Mouse (Mus musculus) A20 (cell line): ENCODE results near the gene Gbp7.
"Not testable (repeated sequence)": the region's sequence is repeated elsewhere in the genome, so short reads cannot be mapped to it uniquely, and the experiment has no call there.

Experiments used
- DNase-seq: peaks from one replicate; pipeline ENCODE4 v3.0.0-alpha.2; 2011; ENCODE audit warnings: low read depth, low spot score

Gene Gbp7

DNA sequence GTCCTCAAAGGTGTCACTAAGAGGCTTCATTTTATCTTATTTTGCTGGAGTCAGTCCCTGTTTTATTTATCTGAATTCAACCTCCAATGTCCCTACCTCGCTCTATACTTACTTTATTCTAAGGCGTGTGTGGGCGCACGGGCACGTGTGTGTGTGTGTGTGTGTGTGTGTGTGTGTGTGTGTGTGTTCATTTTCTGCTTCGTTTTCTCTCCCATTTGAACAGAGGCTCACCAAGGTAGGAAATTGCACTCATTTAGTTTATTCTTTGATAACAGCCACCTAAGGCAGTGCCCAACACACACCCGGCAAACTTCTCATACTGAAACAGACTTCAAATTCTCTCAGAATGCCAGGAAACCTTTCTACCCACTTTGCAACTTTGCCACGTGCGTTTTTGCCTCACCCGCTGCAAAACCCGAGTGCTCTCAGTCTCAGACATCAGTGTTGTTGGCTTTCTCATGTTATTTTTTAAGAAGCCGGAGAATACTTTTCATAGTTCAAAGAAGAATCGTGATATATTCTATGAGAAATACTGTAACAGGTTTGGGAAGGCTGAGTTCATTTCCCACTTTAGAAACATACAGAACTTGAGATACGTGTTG, 31.0 kb downstream of the Gbp7 start:
- DNase-seq = no peak

DNA sequence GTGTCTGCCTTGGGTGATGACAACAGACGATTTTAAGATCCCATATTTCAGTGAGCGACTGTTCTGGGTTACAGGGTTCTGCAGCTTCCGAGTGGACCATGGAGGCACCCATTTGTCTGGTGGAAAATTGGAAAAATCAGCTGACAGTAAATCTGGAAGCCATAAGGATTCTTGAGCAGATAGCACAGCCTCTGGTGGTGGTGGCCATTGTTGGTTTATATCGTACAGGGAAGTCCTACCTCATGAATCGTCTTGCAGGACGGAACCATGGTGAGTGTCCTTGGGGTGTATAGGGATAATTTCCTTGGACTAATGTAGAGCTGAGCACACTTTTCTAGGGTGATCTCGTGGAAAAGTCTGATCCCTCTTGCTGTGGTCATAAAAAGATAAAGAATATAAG, 31.5 kb downstream of the Gbp7 start:
- no peak for DNase-seq

DNA sequence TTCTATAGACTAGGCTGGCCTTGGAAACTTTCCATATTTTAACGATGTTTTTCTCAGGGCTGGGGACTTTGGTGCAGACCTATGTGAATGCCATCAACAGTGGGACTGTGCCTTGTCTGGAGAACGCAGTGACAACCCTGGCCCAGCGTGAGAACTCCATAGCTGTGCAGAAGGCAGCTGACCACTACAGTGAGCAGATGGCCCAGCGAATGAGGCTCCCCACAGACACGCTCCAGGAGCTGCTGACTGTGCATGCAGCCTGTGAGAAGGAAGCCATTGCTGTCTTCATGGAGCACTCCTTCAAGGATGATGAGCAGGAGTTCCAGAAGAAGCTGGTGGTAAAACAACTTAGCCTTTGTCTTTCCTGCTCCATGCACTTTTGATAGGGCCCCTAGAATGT, 37.3 kb downstream of the Gbp7 start:
- not testable (repeated sequence) for DNase-seq

DNA sequence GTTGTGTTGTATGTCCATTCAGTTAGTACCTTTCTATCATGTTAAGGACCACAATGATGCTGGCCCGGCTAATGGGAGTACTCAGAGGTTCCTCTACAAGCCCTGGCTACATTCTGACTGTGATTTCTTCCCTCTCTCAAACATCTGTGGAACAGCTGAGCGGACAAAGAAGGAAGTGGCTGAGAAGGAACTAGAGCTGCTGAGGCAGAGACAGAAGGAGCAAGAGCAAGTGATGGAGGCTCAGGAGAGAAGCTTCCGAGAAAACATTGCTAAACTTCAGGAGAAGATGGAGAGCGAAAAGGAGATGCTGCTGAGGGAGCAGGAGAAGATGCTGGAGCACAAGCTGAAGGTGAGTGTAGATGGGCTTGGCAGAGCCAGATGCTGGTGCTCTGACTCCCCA, 40.6 kb downstream of the Gbp7 start:
- DNase-seq = no peak

DNA sequence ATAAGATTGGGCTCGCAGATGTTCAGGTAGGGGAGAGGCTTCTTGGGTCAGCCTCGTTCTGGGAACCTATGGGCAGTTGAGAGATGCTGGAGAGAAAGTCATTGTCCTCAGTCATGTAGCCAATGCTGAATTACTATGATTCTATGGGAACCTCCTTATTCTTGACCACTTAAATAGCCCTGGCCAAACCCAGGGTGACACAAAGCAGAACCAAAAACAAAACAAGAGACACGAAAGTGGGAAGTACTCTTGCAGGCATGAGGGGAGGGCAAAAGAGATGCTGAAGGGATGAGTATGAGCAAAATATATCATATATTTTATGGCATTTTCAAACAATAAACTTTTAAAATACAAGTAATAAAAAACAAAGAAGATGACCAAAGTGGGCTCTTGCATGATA, 47.0 kb downstream of the Gbp7 start:
- DNase-seq = peak; percentile 55

DNA sequence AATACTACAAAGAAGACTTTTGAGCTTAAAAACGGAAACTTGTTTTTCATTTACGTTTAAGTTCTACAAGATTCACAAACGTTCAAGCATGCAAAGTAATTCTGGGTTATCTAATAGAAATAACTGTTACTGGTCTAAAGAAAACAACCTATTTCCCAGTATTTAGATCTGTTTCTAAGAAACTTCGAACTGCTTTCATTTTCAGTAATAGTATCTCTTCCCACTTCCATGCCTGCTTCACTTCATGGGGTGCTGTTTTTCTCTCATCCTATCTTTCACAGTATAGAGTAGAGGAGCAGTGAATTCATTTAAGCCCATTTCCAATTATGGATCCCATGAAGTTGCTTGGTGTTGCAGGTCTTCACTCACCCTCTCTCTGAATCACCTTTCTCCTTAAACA, 48.2 kb downstream of the Gbp7 start:
- DNase-seq = no peak

DNA sequence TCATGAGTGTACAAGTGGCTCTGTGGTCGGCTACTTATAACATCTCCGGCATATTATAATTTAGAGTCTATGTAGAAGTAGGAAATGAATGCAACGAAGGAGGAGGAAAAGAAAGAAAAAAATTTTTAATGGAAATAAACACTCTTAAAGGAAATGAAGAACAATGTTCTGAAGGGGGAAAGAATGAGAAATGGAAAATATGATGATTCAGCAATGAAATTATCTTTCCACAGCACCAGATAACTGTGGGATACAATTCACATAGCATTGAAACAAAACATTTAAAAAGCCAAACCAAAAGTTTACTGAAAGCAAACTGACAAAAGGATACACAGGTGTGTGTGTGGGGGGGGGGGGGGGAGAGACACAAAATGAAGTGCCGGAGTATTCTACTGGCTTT, 52.9 kb downstream of the Gbp7 start:
- DNase-seq = no peak

DNA sequence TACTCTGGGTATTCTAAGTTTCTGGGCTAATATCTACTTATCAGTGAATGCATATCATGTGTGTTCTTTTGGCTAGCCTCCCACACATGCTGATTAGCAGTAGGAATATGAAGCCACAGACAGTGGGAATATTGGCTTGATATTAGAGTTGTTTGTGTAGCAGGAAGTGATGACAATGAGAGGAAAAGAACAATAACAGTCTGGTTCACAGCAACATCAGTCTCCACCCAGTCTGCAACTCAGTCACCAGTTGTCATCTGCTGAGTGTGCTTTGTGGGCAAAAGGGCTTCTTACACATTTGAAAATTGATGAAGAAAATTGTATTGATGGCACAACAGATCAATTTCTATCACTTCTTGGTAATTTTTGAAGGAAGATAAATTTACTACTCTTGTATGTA, 57.2 kb downstream of the Gbp7 start:
- no peak for DNase-seq

DNA sequence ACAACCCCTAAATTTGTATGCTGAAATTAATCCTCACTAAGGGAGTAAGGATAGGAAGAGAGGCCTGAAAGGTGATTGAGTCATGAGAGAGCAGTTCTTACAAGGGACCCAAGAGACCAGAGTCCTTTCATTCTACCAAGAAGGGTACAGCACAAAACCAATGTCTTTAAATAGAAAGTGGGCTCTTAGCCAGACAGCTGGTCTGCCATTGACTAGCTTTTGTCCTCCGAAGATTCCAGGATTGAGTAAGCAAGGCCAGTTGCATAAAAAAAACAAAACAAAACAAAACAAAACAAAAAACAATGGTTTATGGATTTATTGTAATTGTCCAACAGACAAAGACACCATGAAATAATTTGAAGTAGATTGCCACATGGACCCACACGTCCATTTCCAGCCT, 58.7 kb downstream of the Gbp7 start:
- DNase-seq = no peak

DNA sequence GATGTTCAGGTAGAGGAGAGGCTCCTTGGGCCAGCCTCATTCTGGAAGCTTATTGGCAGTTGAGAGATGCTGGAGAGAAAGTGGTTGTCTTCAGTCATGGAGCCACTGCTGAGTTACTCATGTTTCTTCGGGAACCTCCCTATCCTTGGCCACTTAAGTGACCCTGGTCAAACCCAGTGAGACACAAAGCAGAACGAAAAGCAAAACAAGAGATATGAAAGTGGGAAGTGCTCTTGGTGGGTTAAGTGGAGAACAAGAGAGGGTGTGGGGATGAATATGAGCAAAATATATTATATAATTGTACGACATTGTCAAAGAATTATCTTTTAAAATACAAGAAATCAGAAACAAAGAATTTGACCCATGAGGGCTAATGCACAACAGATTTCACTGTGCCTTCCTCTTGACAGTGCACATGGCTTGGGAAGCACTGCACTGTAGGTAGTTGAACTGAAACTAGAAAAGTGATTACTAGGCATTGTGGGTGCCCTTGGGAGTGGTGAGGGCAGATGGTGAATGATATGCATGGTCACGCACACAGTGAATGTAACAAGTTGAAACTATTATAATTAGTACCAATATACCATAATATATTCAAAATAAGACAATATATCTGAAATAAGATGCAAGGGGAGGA, 60.4 kb downstream of the Gbp7 start:
- peak; percentile 78 for DNase-seq

DNA sequence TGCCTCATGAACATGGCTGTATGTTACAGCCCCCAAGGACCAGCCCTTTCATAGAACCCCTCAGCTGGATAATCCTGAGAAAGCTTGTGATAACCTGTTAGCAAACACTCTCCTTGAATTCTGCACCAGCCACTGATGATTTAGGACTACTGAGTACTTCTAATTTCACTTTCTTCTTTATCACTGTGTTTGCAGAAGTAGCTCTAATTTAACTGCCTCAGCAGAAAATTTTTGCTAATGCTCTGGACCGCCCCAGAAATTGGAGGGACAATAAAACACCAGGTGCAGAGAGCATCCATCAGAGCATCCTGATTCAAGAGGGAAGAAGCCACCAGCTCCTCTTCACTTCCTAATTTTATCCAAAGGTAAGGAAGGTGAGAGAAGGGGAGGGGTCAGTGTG, 64.4 kb downstream of the Gbp7 start, which contains the start of gene Gbp2b:
Gene Gbp2b (plus strand): TSS at position 301 of the 400 bp plus-strand sequence.
- DNase-seq = peak; percentile 25

DNA sequence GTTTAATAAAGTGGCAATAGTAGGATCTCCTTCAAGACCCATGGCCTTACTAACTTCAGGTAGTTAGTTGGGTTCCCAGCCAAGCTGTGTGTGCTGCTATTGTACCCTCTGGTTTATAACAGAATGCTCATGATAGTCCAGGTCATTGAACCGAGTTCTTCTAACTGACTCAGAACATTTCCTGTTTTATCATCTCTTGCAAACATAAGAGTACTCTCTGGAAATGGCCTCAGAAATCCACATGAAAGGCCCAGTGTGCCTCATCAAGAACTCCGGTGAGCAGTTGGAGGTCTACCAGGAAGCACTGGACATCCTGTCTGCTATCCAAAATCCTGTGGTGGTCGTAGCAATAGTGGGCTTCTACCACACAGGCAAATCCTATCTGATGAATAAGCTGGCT, 67.8 kb downstream of the Gbp7 start:
- no peak for DNase-seq
